Mouse (Mus musculus) hindbrain, embryonic 13.5 days (tissue): Measurements from ENCODE around the gene Iapp. TPM values are rescaled to one million over a fixed set of nuclear protein-coding genes. Genes with fewer than 3 reads are reported as not detected.
"Not testable (repeated sequence)": the region's sequence is repeated elsewhere in the genome, so short reads cannot be mapped to it uniquely, and the experiment has no call there.

Experiments used
- ATAC-seq: fragments of 200-750 bp; cut with Nextera tagmentation; 2 replicates; pipeline ENCODE4 v1.8.0; 2017; ENCODE audit warnings: moderate TSS enrichment; ENCODE audit not compliant: low FRiP score
- H3K27ac ChIP-seq: fragments of 300-500 bp; sonication (generic); 2 replicates; pipeline ENCODE4 v1.5.1; 2015; ENCODE audit warnings: inconsistent platforms, mild to moderate bottlenecking, moderate library complexity
- H3K27me3 ChIP-seq: fragments of 300-500 bp; sonication (generic); 2 replicates; pipeline ENCODE4 v1.6.1; 2015; ENCODE audit warnings: mild to moderate bottlenecking, inconsistent platforms
- H3K36me3 ChIP-seq: fragments of 300-500 bp; sonication (generic); 2 replicates; pipeline ENCODE4 v1.6.1; 2015; ENCODE audit warnings: mild to moderate bottlenecking, inconsistent platforms
- H3K4me1 ChIP-seq: fragments of 300-500 bp; sonication (generic); replicated peaks from 2 replicates; pipeline ENCODE4 v1.6.1; 2015; ENCODE audit warnings: inconsistent platforms
- H3K4me2 ChIP-seq: fragments of 300-500 bp; sonication (generic); 2 replicates; pipeline ENCODE4 v1.6.1; 2015; ENCODE audit warnings: inconsistent platforms, mild to moderate bottlenecking, moderate library complexity
- H3K4me3 ChIP-seq: fragments of 300-500 bp; sonication (generic); 2 replicates; pipeline ENCODE4 v1.5.1; 2015; ENCODE audit warnings: mild to moderate bottlenecking, inconsistent platforms
- H3K9ac ChIP-seq: fragments of 300-500 bp; sonication (generic); 2 replicates; pipeline ENCODE4 v1.6.1; 2015; ENCODE audit warnings: mild to moderate bottlenecking, inconsistent platforms
- H3K9me3 ChIP-seq: fragments of 300-500 bp; sonication (generic); 2 replicates; pipeline ENCODE4 v1.6.1; 2016; ENCODE audit warnings: inconsistent platforms
- WGBS: fragments of 180-500 bp; shearing (Covaris S2); methylation state at CpG from one replicate; pipeline ENCODE4 v1.1.7; 2015; 5-methylcytosine and 5-hydroxymethylcytosine counted together
- polyA plus RNA-seq: library from polyadenylated mRNA; unstranded; fragments of >200 nt; fragmentation: Nextera tagmentation; extraction: Ambion mirVana; gene quantifications from 2 replicates; pipeline ENCODE4 v1.2.1, GENCODE M21; 2015

The Iapp gene
- 0.48 and 0.81 TPM in 2 replicates for polyA plus RNA-seq

DNA sequence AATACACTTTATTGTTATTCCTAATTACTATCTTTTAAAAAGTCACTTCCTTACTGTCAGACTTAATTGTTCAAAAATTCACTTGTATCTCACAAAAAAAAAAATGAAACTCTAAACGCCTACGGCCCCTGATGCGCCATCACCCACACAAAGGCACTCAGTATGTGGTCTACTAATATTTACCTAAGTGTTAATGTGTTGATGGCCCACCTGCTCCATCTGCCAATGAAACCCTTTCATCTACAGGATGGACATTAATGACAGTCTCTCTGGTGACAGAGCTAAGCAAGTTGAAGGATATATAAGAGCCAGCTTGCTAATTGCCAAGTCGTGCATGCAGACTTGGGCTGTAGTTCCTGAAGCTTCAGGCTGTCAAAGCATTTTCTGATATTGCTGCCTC lies at the start of gene Iapp:
Gene Iapp (plus strand): TSS at position 326 of the 400 bp plus-strand sequence.
- 62% methylated on average over 4 of the region's 4 CpGs for WGBS
- H3K4me2 ChIP-seq: no peak within 1 kb of the TSS
- H3K27ac ChIP-seq: no peak within 1 kb of the TSS
- ATAC-seq: no peak
- H3K9ac ChIP-seq: no peak within 1 kb of the TSS
- H3K36me3 ChIP-seq: no peaks in the 10 kb centered on the region
- H3K4me3 ChIP-seq: no peak within 1 kb of the TSS
- H3K4me1 ChIP-seq: no peaks in the 10 kb centered on the region
- no peaks in the 10 kb centered on the region for H3K9me3 ChIP-seq
- no peaks in the 10 kb centered on the region for H3K27me3 ChIP-seq

GRCm38 (mm10) chr6:142250738-142251307 lies 47.4 kb upstream of the Iapp start:
- not testable (repeated sequence) for ATAC-seq, H3K4me3 ChIP-seq, H3K9ac ChIP-seq, H3K4me2 ChIP-seq, H3K9me3 ChIP-seq, H3K4me1 ChIP-seq, H3K27me3 ChIP-seq, H3K36me3 ChIP-seq, H3K27ac ChIP-seq
- WGBS: 89% methylated on average over 1 of the region's 1 CpGs

GRCm38 (mm10) chr6:142275721-142276442 lies 22.3 kb upstream of the Iapp start:
- Histone ChIP-seq H3K36me3 (no peaks in the 10 kb centered on the region), H3K9ac (no peak overlapping the region), H3K27me3 (no peaks in the 10 kb centered on the region), H3K4me1 (no peaks in the 10 kb centered on the region), H3K4me2 (no peak overlapping the region), H3K4me3 (no peak overlapping the region), H3K27ac (no peak overlapping the region), H3K9me3 (no peaks in the 10 kb centered on the region)
- ATAC-seq: no peak
- 3% methylated on average over 4 of the region's 4 CpGs for WGBS

GRCm38 (mm10) chr6:142289413-142290118 lies 8.7 kb upstream of the Iapp start:
- WGBS: 60% methylated on average over 12 of the region's 12 CpGs

DNA sequence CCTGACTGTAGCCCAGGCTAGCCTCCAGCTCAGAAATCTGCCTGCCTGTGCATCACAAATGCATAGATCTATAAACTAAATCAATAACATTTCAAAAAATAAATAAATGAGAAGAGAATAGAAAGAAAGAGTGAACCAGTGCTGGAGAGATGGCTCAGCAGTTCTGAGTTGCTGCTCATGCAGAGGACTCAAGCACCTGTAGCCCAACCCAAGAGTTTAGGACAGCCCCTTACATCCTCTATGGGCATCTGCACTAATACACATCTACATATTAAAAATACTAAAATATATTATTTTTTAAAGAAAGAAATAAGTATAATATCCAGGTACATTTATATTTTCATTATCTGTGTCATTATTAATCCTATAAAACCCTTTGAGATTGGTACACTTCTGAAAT lies 6.9 kb downstream of the Iapp start:
- ATAC-seq: no peak
- no peak overlapping the region for H3K4me3 ChIP-seq
- no peak overlapping the region for H3K9ac ChIP-seq
- H3K27ac ChIP-seq: no peak overlapping the region
- H3K27me3 ChIP-seq: no peaks in the 10 kb centered on the region
- no peak overlapping the region for H3K4me2 ChIP-seq
- H3K4me1 ChIP-seq: no peaks in the 10 kb centered on the region
- 0 out of 2 replicates have a peak, but pooled peaks cover 3% of the 10 kb centered on the region for H3K9me3 ChIP-seq
- no peaks in the 10 kb centered on the region for H3K36me3 ChIP-seq

More at GRCm38 (mm10) chr6:142289413-142290118, 8.7 kb upstream of the Iapp start:
- no peaks in the 10 kb centered on the region for H3K9me3 ChIP-seq
- H3K27ac ChIP-seq: no peak overlapping the region
- H3K4me2 ChIP-seq: no peak overlapping the region
- no peaks in the 10 kb centered on the region for H3K36me3 ChIP-seq
- no peak for ATAC-seq
- H3K4me3 ChIP-seq: no peak overlapping the region
- H3K4me1 ChIP-seq: no peaks in the 10 kb centered on the region
- H3K27me3 ChIP-seq: no peaks in the 10 kb centered on the region
- no peak overlapping the region for H3K9ac ChIP-seq

- Histone ChIP-seq H3K4me3 (no peak overlapping the region), H3K27ac (no peak overlapping the region), H3K4me1 (no peaks in the 10 kb centered on the region), H3K36me3 (no peaks in the 10 kb centered on the region), H3K27me3 (no peaks in the 10 kb centered on the region), H3K4me2 (no peak overlapping the region), H3K9me3 (0 out of 2 replicates have a peak, but pooled peaks cover 3% of the 10 kb centered on the region), H3K9ac (no peak overlapping the region)
- WGBS: 85% methylated on average over 5 of the region's 5 CpGs
- ATAC-seq: no peak
These were observed 16.1 kb downstream of the Iapp start for GRCm38 (mm10) chr6:142314285-142314684.

GRCm38 (mm10) chr6:142317106-142317505 lies 18.9 kb downstream of the Iapp start:
- H3K9ac ChIP-seq: no peak overlapping the region
- no peaks in the 10 kb centered on the region for H3K36me3 ChIP-seq
- no peaks in the 10 kb centered on the region for H3K9me3 ChIP-seq
- H3K4me3 ChIP-seq: no peak overlapping the region
- H3K4me2 ChIP-seq: no peak overlapping the region
- no peak for ATAC-seq
- no peaks in the 10 kb centered on the region for H3K4me1 ChIP-seq
- H3K27me3 ChIP-seq: no peaks in the 10 kb centered on the region
- H3K27ac ChIP-seq: no peak overlapping the region

- Histone ChIP-seq H3K4me2 (no peak within 1 kb of the TSS), H3K4me3 (no peak within 1 kb of the TSS), H3K9me3 (no peaks in the 10 kb centered on the region), H3K4me1 (no peaks in the 10 kb centered on the region), H3K36me3 (no peaks in the 10 kb centered on the region), H3K9ac (no peak within 1 kb of the TSS), H3K27ac (no peak within 1 kb of the TSS), H3K27me3 (no peaks in the 10 kb centered on the region)
- no peak for ATAC-seq
- WGBS: 16% methylated on average over 4 of the region's 4 CpGs
These were observed 24.7 kb downstream of the Iapp start, which contains the start of gene Slco1a5 for GRCm38 (mm10) chr6:142322881-142323280. Gene Slco1a5 (minus strand): TSS chr6:142322981.

DNA sequence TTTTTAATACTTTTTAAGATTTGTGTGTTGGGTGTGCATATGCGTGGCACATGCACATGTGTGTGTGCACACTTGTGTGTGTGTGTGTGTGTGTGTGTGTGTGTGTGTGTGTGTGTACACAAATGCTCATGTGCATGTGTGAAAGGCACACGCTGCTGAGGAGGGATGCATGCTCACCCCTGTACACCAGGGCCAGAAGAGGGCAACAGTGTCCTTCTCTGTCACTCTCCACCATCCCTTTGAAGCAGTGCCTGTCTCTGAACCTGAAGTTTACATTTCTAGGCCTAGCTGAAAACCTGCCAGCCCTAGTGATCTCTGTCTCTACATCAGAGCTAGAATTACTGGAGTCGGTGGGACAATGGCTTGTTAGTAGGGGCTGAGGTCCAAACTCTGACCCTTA lies 28.4 kb downstream of the Iapp start:
- Histone ChIP-seq H3K4me1 (no peaks in the 10 kb centered on the region), H3K27ac (no peak overlapping the region), H3K9ac (no peak overlapping the region), H3K36me3 (no peaks in the 10 kb centered on the region), H3K27me3 (no peaks in the 10 kb centered on the region), H3K4me3 (no peak overlapping the region), H3K4me2 (no peak overlapping the region), H3K9me3 (no peaks in the 10 kb centered on the region)
- ATAC-seq: no peak
- 79% methylated on average over 3 of the region's 3 CpGs for whole genome bisulfite sequencing

GRCm38 (mm10) chr6:142329201-142329600 lies 31.0 kb downstream of the Iapp start:
- Histone ChIP-seq H3K4me3 (no peak overlapping the region), H3K27me3 (no peaks in the 10 kb centered on the region), H3K9me3 (no peaks in the 10 kb centered on the region), H3K36me3 (no peaks in the 10 kb centered on the region), H3K27ac (no peak overlapping the region), H3K4me2 (no peak overlapping the region), H3K9ac (no peak overlapping the region), H3K4me1 (no peaks in the 10 kb centered on the region)
- no peak for ATAC-seq
- WGBS: 60% methylated on average over 1 of the region's 1 CpGs

GRCm38 (mm10) chr6:142338961-142339360 lies 40.7 kb downstream of the Iapp start:
- no peaks in the 10 kb centered on the region for H3K36me3 ChIP-seq
- no peak overlapping the region for H3K4me3 ChIP-seq
- 78% methylated on average over 2 of the region's 2 CpGs for WGBS
- no peaks in the 10 kb centered on the region for H3K27me3 ChIP-seq
- H3K9ac ChIP-seq: no peak overlapping the region
- H3K27ac ChIP-seq: no peak overlapping the region
- H3K4me2 ChIP-seq: no peak overlapping the region
- no peak for ATAC-seq
- H3K4me1 ChIP-seq: no peaks in the 10 kb centered on the region
- no peaks in the 10 kb centered on the region for H3K9me3 ChIP-seq

DNA sequence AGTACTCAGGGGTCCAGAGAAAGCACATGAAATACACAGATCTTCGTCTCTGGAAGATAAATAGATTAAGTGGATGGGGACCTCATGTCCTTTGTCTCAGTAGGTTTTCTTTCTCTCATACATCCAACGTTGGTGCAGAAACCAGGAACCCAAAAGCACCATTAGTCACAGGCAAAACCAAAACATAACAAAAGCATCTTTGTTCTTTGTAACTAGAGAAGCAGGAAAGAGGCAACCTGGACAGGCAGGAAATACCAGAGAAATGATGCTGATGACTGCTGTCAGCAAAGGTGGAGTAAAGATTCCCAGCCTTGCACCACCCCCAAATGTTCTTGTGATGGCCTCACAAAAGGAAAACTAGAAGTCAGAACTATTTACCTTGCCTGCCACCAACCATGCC lies 41.4 kb downstream of the Iapp start:
- Histone ChIP-seq H3K36me3 (no peaks in the 10 kb centered on the region), H3K27me3 (no peaks in the 10 kb centered on the region), H3K4me2 (no peak overlapping the region), H3K27ac (no peak overlapping the region), H3K9ac (no peak overlapping the region), H3K9me3 (no peaks in the 10 kb centered on the region), H3K4me1 (no peaks in the 10 kb centered on the region), H3K4me3 (no peak overlapping the region)
- ATAC-seq: no peak
- WGBS: 51% methylated on average over 2 of the region's 2 CpGs
